Mouse (Mus musculus): ENCODE data around the gene Zbtb42. TPM values are rescaled to one million over a fixed set of nuclear protein-coding genes. Genes with fewer than 3 reads are reported as not detected.

Gene Zbtb42
- total RNA-seq, 2 experiments from 2014 or later, result 10.0 to 10.1 TPM

- no peak for DNase-seq
Measured at GRCm38 (mm10) chr12:112661851-112662250, 16.8 kb upstream of the Zbtb42 start.

GRCm38 (mm10) chr12:112663303-112663702, 15.3 kb upstream of the Zbtb42 start:
- no peak for DNase-seq

DNA sequence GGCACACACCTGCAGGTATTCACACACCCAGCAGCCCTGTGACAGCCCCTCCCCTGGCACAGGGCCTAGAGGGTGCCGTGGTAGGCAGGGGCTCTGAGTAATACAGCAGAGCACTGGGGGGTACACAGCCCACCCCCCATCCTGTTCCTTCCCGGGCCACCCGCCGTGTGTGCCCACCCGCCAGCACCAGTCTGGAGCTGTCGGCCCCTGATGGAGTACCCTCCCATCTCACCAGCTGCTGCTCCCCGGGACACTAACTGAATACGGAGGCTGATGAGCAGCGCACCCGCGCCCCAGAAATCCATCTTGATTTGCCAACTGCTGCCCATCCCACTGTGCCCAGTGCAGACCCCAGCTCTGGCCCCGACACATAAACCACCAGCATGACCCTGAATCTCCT, 14.9 kb upstream of the Zbtb42 start:
- no peak for DNase-seq

DNA sequence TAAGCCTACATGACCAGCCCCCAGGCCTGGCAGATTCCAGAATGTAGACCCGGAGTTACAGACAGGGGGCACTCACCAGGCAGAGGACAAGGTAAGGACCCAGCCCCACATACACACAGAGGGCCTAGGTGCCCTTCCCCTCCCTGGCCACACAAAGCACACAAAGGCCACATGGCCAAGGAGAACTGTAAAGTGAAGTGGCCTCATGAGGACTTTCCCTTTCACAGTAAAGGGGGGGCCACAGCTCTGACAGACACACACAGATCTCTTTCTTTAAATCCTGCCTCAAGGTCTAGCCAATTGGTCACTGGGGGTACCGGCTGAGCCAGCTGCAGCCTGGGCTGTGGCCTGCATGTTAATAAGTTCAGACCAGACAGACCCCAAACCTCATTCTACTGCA, 14.5 kb upstream of the Zbtb42 start:
- DNase-seq, result no peak

DNA sequence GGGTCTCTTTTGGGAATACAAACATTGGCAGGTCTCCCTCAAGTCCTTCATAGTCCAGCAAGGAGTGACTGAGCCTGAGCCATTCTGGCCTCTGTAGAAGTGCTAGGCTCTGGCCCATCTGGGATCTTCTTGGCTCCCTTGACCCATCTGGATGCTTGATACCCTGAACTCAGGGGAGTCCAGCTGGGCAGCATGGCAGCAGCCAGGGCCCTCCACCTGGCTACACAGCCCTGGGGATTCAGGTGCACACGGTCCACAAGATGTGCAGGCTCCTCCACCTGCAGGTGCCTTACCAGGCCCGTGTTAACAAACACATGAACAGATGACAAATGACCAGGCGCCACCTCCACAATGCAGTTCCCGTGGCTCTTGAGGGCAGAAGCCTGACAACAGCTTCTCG, 14.0 kb upstream of the Zbtb42 start:
- DNase-seq, result no peak

GRCm38 (mm10) chr12:112665445-112665844, 13.2 kb upstream of the Zbtb42 start:
- DNase-seq, result peak; percentile 76

GRCm38 (mm10) chr12:112665881-112666544, 12.6 kb upstream of the Zbtb42 start:
- no peak for DNase-seq

DNA sequence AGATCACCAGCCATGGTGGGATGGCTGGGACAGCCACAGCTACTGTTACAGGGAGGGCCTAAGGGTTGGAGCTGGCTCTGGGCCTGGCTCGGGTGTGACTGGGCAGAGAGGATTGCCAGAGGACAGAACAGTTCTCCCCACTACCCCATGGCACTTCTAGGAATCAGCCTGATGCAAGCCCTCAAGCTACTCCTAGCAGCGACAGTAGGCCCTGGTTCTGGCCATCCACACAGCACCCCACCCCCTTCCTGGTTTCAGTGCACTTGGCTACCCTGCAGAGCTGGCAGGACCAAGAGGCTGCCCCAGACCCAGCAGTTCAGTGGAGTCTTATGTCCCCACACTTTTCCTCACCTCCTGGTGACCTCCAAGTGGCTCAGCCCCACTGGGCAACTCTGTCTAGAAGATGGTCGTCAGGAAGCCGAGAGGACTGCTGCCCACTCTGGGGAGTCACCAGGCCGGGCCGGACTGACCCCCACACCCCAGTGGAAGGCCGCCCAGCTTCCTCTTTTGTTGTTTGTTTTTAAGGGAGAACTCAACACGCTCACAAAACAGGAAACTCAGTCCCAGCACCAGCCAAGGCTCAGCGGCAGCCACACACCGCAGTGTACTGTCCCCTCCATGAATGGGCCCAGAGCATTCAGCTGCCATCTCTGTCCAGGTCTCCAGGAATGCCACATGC, 10.9 kb upstream of the Zbtb42 start:
- DNase-seq, result peak; percentile 60

- DNase-seq, result peak; percentile 79
Measured at GRCm38 (mm10) chr12:112670718-112671393, 7.8 kb upstream of the Zbtb42 start.

DNA sequence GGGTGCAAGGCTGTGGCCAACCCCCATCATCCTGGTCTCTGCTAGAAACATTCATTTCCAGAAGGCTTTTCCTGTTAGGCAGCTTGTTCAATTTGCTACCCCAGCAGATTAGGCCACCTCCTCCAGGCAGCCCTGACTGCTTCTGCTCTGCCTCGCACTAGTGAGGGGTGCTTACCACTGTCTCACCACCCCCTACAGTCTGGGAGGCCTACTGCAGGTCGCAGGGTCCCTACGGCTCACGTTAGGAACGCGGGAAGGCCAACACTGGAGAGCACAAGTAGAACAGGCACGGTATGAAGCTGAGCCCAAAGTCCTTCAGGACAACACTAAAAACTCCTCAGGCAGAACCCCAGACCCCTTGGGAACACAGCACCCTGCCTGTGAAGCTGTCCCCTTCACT, 6.7 kb upstream of the Zbtb42 start:
- no peak for DNase-seq

GRCm38 (mm10) chr12:112672744-112673575, 5.7 kb upstream of the Zbtb42 start:
- peak; percentile 69 for DNase-seq

DNA sequence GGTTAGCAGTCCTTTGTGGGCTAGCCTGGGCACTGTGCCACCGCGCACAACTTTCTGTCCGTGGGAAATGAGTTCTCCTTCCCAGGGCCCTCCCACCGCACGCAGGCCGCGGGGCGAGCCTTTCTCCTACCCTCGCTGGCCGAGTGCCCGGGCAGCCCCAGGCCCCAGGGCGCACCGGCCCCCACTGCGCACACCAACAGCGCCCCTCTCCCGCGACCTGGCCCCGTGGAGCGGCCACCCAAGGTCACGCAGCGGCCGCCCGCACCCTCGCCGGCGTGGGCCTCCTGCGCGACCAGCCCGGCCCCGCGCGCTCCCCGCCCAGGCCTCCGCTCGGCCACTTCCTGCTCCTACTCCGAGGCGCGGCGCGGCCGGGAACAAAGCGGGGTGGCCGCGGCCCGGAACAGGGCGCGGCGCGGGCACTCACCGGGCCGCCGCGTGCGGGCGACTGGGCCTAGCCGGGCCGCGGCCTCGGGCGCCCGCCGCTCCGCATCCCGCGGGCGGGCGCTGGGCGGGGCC, 5.0 kb upstream of the Zbtb42 start:
- DNase-seq, result peak; percentile 72

DNA sequence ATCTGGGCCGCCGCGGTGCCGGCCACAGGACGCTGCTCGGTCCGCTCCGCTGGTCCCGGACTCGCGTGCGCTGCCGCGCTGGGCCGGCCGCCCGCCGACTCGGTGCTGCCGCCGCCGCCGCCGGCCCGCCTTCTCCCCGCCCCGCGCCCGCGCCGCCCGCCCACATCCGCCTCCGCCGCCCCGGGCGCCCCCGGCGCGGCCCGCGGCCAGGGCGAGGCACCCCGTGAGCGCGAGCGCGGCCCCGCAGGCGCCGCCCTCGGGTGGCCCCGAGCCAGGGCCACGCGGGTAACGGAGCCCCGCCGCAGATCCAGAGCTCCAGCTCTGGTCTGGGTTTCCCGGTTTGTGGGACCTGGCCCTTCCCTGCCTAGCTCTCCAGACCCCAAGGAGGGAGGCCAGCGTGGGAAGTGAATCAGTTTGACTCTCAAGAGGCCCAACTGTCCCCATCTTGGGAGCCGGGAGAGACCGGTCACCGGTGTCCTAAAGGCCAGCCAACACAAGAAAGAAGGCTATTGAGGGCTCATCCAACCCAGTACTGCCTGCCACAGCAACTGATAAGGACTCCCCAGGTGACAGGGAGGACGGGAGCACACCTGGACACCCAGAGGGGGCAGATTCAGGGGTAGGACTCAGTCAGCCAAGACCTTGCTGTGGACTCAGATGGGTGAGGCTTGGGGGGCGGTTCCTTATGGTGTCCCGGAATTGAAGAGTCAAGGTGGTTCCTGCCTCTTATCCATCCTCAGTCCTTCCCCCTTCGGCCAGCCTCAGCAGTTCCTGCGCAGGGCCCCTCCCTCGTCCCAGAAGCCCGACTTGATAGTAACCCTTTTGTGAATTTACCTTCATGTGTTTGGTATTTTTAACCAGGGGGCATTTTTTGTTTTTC, 4.3 kb upstream of the Zbtb42 start, which contains the start of gene Akt1:
Akt1 (minus strand) TSS at position 753 of the 880 bp plus-strand sequence.
- peak; percentile 65 for DNase-seq

GRCm38 (mm10) chr12:112675245-112676035, 3.2 kb upstream of the Zbtb42 start:
- DNase-seq, result peak; percentile 92

DNA sequence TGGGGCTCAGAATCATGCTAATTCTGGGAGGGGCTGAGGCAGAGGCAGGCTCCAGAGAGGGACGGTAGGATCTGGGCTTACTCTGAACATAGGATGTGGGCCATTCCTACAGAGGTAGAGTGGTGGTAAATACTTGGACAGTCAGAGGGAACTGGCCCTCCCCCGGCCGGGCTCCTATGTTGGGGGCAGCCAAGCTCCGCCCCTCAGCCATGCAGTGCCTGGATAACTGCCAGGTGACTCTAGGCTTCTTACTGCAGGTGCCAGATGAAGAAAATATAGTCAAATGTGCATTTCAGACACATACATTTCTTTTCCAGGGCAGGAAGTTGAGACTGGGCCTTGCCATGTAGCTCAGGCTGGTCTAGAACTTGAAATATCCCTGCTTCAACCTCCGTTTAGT, 1.6 kb upstream of the Zbtb42 start:
- peak; percentile 55 for DNase-seq

GRCm38 (mm10) chr12:112677943-112678554, 579 bp upstream of the Zbtb42 start:
- peak; percentile 17 for DNase-seq

DNA sequence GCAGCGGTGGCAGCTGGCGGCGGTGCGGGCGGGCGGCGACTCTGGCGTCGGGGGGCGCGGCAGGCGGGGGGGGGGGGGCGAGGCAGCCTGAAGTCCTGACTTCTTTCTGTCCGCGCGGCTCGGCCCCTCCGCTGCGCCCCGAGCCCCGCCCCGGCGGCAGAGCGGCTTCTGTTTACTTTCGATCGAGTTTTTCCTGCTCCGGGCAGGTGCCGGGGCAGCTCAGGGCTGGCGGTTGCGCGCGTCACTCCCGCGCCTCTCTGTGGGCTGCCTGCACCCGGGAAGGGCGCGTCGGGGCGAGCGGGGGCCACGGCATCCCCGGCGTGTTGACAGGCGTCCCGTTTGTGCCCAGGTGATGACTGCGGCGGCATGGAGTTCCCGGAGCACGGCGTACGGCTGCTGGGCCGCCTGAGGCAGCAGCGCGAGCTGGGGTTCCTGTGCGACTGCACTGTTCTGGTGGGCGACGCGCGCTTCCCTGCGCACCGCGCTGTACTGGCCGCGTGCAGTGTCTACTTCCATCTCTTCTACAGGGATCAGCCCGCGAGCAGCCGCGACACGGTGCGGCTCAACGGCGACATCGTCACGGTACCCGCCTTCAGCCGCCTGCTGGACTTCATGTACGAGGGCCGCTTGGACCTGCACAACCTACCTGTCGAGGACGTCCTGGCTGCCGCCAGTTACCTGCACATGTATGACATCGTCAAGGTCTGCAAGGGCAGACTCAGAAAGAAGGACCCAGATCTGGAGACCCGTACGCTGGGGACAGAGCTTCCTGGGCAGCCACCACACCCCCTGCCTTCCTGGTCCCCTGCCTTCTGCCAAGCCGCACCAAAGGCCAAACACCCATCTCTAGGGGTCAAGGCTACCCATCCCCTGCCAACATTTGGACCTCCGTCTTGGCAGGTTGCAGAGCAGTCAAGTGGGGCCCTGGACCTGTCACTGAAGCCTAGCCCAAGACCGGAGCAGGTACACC, 684 bp downstream of the Zbtb42 start:
- peak; percentile 43 for DNase-seq

GRCm38 (mm10) chr12:112683351-112683750, 4.7 kb downstream of the Zbtb42 start:
- DNase-seq, result no peak

- peak; percentile 4 for DNase-seq
Measured at GRCm38 (mm10) chr12:112688458-112688857, 9.8 kb downstream of the Zbtb42 start.

All from heart, postnatal 4 days (tissue).